Mouse (Mus musculus): Measurements from ENCODE around the gene Serp2. TPM values are rescaled to one million over a fixed set of nuclear protein-coding genes. Genes with fewer than 3 reads are reported as not detected.

The Serp2 gene
- polyA plus RNA-seq, 1 experiment from 2014 or later = 15.0 TPM

GRCm38 (mm10) chr14:76503231-76503851 lies 53.3 kb downstream of the Serp2 start:
- H3K4me2 ChIP-seq (replicated peaks) = peak overlapping the region; percentile 96
- H3K27ac ChIP-seq = peak overlapping the region; percentile 100
- no peaks in the 10 kb centered on the region for H3K27me3 ChIP-seq
- ATAC-seq (ENCODE audit: low FRiP score, low read depth) = no peak
- H3K4me3 ChIP-seq = peak overlapping the region; percentile 85
- H3K4me1 ChIP-seq = peaks cover 41% of the 10 kb centered on the region
- H3K9me3 ChIP-seq = no peaks in the 10 kb centered on the region
- WGBS = 6% methylated on average over 13 of the region's 13 CpGs
- H3K9ac ChIP-seq = peak overlapping the region; percentile 99
- peaks cover 21% of the 10 kb centered on the region for H3K36me3 ChIP-seq

- H3K4me2 ChIP-seq (replicated peaks) = no peak overlapping the region
- WGBS = 51% methylated on average over 5 of the region's 5 CpGs
- H3K27me3 ChIP-seq = no peaks in the 10 kb centered on the region
- H3K9ac ChIP-seq = no peak overlapping the region
- no peak overlapping the region; the same call in 1 of the 2 replicates for H3K27ac ChIP-seq
- H3K4me3 ChIP-seq = no peak overlapping the region
- no peaks in the 10 kb centered on the region for H3K36me3 ChIP-seq
- no peak for ATAC-seq (ENCODE audit: low FRiP score, low read depth)
- H3K9me3 ChIP-seq = no peaks in the 10 kb centered on the region
- H3K4me1 ChIP-seq = peaks cover 29% of the 10 kb centered on the region
Measured at GRCm38 (mm10) chr14:76500036-76500435, 56.7 kb downstream of the Serp2 start.

- no peak overlapping the region for H3K27ac ChIP-seq
- peaks cover 29% of the 10 kb centered on the region for H3K4me1 ChIP-seq
- 81% methylated on average over 6 of the region's 6 CpGs for WGBS
- H3K36me3 ChIP-seq = no peaks in the 10 kb centered on the region
- H3K4me3 ChIP-seq = no peak overlapping the region
- H3K9ac ChIP-seq = no peak overlapping the region
- no peak overlapping the region for H3K4me2 ChIP-seq (replicated peaks)
- ATAC-seq (ENCODE audit: low FRiP score, low read depth) = no peak
- no peaks in the 10 kb centered on the region for H3K27me3 ChIP-seq
- no peaks in the 10 kb centered on the region for H3K9me3 ChIP-seq
Measured at GRCm38 (mm10) chr14:76499492-76499891, 57.2 kb downstream of the Serp2 start.

- peaks cover 8% of the 10 kb centered on the region; the same call in 1 of the 2 replicates for H3K36me3 ChIP-seq
- H3K4me1 ChIP-seq = peaks cover 23% of the 10 kb centered on the region
- H3K4me2 ChIP-seq (replicated peaks) = no peak overlapping the region
- H3K27ac ChIP-seq = no peak overlapping the region
- no peak for ATAC-seq (ENCODE audit: low FRiP score, low read depth)
- no peak overlapping the region for H3K9ac ChIP-seq
- no peaks in the 10 kb centered on the region for H3K27me3 ChIP-seq
- H3K9me3 ChIP-seq = no peaks in the 10 kb centered on the region
- 56% methylated on average over 7 of the region's 7 CpGs for WGBS
- H3K4me3 ChIP-seq = no peak overlapping the region
Measured at GRCm38 (mm10) chr14:76498210-76498609, 58.5 kb downstream of the Serp2 start.

GRCm38 (mm10) chr14:76497187-76497586 lies 59.5 kb downstream of the Serp2 start:
- peaks cover 8% of the 10 kb centered on the region; the same call in 1 of the 2 replicates for H3K36me3 ChIP-seq
- H3K27ac ChIP-seq = no peak overlapping the region
- H3K4me1 ChIP-seq = peaks cover 20% of the 10 kb centered on the region
- no peak overlapping the region for H3K4me3 ChIP-seq
- H3K9me3 ChIP-seq = no peaks in the 10 kb centered on the region
- H3K9ac ChIP-seq = no peak overlapping the region
- 72% methylated on average over 9 of the region's 9 CpGs for WGBS
- H3K27me3 ChIP-seq = no peaks in the 10 kb centered on the region
- H3K4me2 ChIP-seq (replicated peaks) = no peak overlapping the region
- ATAC-seq (ENCODE audit: low FRiP score, low read depth) = no peak

GRCm38 (mm10) chr14:76495022-76495421 lies 61.7 kb downstream of the Serp2 start:
- Histone ChIP-seq H3K4me1 (peaks cover 18% of the 10 kb centered on the region), H3K36me3 (peaks cover 8% of the 10 kb centered on the region; the same call in 1 of the 2 replicates), H3K9me3 (no peaks in the 10 kb centered on the region), H3K4me2 (replicated peaks) (no peak overlapping the region), H3K9ac (no peak overlapping the region), H3K27me3 (no peaks in the 10 kb centered on the region), H3K27ac (no peak overlapping the region), H3K4me3 (no peak overlapping the region)
- no peak for ATAC-seq (ENCODE audit: low FRiP score, low read depth)
- WGBS = 41% methylated on average over 5 of the region's 5 CpGs

GRCm38 (mm10) chr14:76489128-76489527 lies 67.6 kb downstream of the Serp2 start:
- no peak overlapping the region for H3K4me3 ChIP-seq
- H3K4me1 ChIP-seq = peaks cover 31% of the 10 kb centered on the region
- 50% methylated on average over 2 of the region's 2 CpGs for WGBS
- no peaks in the 10 kb centered on the region for H3K9me3 ChIP-seq
- H3K27me3 ChIP-seq = no peaks in the 10 kb centered on the region
- no peak overlapping the region for H3K4me2 ChIP-seq (replicated peaks)
- H3K27ac ChIP-seq = peak overlapping the region; percentile 90
- peaks cover 8% of the 10 kb centered on the region; the same call in 1 of the 2 replicates for H3K36me3 ChIP-seq
- ATAC-seq (ENCODE audit: low FRiP score, low read depth) = peak; percentile 86
- no peak overlapping the region for H3K9ac ChIP-seq

- 35% methylated on average over 18 of the region's 18 CpGs for WGBS
- H3K27me3 ChIP-seq = no peaks in the 10 kb centered on the region
- H3K27ac ChIP-seq = peak overlapping the region; percentile 90
- H3K4me3 ChIP-seq = no peak overlapping the region
- no peak overlapping the region for H3K4me2 ChIP-seq (replicated peaks)
- peaks cover 1% of the 10 kb centered on the region; the same call in 1 of the 2 replicates for H3K36me3 ChIP-seq
- H3K9me3 ChIP-seq = no peaks in the 10 kb centered on the region
- peak; percentile 35; the same call in 1 of the 2 replicates for ATAC-seq (ENCODE audit: low FRiP score, low read depth)
- H3K4me1 ChIP-seq = peaks cover 31% of the 10 kb centered on the region
- H3K9ac ChIP-seq = peak overlapping the region; percentile 43; the same call in 1 of the 2 replicates
Measured at GRCm38 (mm10) chr14:76488101-76489044, 68.3 kb downstream of the Serp2 start.

GRCm38 (mm10) chr14:76487609-76488008 lies 69.1 kb downstream of the Serp2 start:
- Histone ChIP-seq H3K27me3 (no peaks in the 10 kb centered on the region), H3K9ac (0 out of 2 replicates have a peak overlapping the region, but pooled peaks have one; percentile 43), H3K4me2 (replicated peaks) (no peak overlapping the region), H3K36me3 (no peaks in the 10 kb centered on the region), H3K4me3 (no peak overlapping the region), H3K4me1 (peaks cover 31% of the 10 kb centered on the region), H3K9me3 (no peaks in the 10 kb centered on the region), H3K27ac (peak overlapping the region; percentile 90)
- no peak for ATAC-seq (ENCODE audit: low FRiP score, low read depth)
- WGBS = 73% methylated on average over 16 of the region's 16 CpGs

GRCm38 (mm10) chr14:76483701-76484100 lies 73.0 kb downstream of the Serp2 start:
- Histone ChIP-seq H3K36me3 (no peaks in the 10 kb centered on the region; the same call in 1 of the 2 replicates), H3K4me1 (peaks cover 27% of the 10 kb centered on the region), H3K27me3 (no peaks in the 10 kb centered on the region), H3K4me2 (replicated peaks) (no peak overlapping the region), H3K4me3 (no peak overlapping the region), H3K27ac (no peak overlapping the region), H3K9ac (no peak overlapping the region), H3K9me3 (no peaks in the 10 kb centered on the region)
- WGBS = 96% methylated on average over 1 of the region's 1 CpGs
- ATAC-seq (ENCODE audit: low FRiP score, low read depth) = no peak

Measured in limb, embryonic 13.5 days (tissue).